Mouse (Mus musculus): ENCODE data around the gene Ccdc182.
A peak's percentile ranks its signal among the peaks of the same experiment; 100 is the strongest.

The Ccdc182 gene

DNA sequence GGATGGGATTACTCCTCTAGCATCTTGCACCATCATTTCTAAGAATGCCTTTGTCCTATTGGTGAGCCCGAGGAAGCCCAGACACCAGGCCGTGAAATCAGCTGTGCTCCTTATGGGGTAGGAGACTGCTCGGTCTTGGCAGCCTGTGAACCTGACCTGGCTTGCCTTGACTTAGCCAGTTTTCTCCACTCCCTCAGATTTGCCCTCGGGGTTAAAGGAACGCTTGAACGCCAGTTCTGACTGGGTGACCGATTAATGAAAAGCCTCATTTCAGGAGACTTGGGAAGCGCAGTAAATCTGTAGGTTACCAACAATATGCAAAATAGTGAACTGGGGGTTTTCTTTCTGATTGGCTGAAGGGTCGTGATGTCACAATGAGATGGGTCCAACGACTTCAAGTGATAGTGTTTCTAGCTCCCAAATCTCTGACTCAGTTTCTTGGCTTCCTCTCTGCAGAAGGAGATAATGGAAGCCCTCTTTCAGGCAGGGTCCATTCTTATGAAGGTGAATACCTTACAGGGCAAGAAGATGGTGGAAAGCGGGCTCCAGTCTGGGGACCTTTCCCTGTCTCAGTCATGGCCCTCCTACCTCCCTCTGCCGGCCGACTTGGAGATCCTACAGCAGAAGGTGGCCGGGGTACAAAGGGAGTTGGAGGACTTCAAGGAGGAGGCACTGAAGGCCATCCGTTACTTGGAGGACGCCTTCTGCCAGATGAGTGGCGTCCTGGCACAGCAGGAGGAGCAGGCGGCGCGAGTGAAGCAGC, at the start of gene Ccdc182:
Gene Ccdc182 (plus strand): TSS at position 428 of the 763 bp plus-strand sequence.
- peak; percentile 48 for DNase-seq

DNA sequence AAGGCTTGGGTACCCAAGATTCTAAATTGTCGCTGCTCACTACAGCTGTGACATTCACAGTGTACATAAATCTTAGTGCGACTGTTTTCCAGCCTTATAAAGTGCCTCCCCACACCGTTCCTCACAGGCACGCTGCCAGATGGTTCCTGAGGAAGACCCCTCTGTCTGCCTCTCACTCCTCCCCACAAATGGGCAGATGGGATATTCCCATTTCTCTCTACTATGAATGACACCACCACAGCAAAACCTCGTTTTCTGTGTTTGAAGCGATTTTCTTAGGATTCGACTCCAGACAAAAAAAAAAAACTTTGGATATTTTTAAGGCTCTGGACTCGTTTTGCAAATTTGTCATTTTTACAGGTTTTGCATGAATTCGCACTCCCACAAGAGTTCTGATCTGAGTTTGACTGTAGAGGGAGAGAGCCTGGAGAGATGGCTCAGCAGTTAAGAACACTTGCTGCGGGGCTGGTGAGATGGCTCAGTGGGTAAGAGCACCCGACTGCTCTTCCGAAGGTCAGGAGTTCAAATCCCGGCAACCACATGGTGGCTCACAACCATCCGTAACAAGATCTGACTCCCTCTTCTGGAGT, 48.2 kb upstream of the Ccdc182 start:
- no peak for DNase-seq

DNA sequence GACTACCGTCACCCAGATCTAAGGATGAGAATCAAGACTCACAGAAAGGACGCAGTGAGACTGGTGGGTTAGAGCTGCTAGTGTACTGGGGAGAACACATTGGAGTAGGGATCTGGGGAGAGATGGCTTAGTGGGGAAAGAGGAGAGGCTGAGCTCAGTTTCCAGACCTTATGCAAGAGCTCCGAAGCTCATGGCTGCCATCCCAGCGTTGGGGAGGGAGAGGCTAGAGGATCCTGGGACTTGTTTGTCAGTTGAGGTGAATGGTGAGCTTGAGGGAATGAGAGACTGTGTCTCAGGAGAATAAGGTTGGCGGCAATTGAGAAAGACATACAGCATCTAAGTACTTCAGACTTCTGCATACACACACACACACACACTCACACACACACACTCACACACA, 45.2 kb upstream of the Ccdc182 start:
- no peak for DNase-seq

DNA sequence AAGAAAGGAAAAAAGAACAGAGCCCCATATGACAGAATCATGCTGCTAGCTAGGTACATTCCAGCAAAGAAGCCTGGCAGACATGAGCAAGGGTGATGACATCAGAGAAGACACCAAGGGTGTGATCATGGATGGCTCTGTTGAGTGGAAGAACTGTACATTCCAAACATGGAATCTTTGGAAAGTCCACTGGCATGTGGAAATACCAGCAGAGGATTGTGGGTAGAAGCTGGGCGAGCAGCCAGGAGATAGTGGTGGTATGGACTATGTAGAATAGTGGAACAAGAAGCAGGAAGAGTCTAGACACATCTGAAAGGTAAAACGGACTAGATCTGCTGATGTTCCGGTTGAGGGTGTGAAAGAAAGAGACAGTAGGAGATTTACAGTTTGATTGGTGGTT, 43.3 kb upstream of the Ccdc182 start:
- peak; percentile 40 for DNase-seq

DNA sequence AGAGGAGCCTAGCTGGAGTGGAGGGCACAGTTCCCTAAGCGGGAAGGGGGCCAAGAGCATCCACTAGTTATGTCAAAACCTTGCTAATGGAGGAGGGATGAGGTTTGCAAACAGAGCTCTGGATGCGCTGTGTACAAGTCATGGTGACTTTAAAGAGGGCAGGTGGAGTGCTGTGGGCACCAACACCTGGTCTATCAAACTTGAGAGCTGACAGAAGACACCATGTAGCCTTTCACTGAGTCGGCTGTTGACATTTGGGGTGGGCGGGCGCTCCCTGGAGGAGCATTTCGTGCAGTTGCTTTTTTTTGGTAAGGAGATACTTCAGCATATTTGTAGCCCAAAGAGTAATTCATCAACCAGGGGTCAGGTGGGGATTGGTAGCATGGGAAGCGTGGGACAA, 42.6 kb upstream of the Ccdc182 start:
- DNase-seq = no peak

DNA sequence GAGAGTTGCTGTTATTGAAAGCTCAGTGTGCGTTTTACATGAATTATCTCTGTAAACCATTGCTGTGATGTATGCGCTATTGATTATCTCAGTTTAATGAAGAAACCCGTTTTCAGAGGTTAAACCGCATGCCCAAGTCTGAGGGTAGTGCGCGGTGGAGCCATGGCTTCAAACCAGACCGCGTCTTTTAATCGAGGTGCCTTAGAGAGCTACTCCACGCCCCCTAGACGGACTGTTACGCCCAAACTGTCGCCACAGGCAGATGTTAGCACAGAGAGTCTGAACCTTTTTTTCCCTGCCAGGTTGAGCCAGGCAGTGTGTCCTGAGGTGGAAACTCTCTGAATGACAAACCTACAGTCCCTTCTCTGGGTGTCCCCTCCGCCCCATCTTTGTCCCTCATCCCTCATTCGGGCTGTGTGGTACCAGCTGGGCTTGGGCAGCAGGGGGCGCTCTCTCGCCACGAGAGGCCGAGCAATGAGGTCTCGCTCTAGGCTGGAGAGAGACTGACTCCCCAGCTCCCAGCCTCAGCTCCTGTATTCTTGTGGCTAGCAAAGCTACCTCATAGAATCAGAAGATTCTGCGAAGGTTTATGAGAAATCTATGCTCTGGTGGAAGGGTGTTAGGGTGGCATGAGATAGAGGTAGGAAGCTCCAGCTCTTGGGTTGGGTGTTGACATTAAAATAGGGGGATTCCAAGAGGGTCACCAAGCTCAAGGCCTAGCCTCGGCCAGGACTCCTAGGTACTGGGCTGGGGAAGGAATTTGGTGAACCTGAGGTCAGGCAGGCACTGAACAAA, 41.7 kb upstream of the Ccdc182 start:
- peak; percentile 86 for DNase-seq

DNA sequence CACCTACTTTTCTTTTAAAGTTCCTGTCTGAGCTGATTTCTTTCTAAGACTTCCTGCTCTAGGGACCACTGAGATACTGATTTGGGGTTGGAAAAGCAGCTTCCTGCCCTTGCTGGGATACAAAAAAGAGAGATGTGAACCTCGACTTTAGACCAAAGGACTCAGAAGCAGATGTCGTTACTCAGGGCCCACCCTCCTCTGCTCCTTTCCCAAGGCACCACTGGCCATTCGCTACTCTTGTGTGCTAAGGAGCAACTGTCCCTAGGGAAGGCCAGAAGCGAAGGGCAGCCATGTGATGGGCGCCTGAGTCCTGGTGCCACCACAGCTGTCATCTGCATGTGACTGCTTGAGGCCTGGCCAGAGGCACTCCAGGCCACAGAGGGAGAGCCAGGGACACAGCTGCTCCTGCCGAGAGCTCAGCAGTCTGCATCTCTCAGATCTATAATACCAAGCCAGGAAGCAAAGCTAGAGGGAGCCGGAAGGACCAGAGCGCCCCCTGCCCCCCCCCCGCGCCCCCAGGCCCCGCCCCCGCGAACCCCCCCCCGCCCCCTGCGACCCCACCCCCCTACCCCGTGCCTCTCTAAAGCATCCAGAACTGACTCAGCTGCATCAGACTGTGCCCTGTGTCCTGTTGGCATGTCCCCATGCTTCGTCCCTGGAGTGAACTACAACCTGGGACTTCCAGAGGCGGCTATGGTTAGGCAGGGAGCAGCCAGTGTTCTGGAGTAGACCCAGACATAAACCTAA, 40.9 kb upstream of the Ccdc182 start:
- peak; percentile 84 for DNase-seq

DNA sequence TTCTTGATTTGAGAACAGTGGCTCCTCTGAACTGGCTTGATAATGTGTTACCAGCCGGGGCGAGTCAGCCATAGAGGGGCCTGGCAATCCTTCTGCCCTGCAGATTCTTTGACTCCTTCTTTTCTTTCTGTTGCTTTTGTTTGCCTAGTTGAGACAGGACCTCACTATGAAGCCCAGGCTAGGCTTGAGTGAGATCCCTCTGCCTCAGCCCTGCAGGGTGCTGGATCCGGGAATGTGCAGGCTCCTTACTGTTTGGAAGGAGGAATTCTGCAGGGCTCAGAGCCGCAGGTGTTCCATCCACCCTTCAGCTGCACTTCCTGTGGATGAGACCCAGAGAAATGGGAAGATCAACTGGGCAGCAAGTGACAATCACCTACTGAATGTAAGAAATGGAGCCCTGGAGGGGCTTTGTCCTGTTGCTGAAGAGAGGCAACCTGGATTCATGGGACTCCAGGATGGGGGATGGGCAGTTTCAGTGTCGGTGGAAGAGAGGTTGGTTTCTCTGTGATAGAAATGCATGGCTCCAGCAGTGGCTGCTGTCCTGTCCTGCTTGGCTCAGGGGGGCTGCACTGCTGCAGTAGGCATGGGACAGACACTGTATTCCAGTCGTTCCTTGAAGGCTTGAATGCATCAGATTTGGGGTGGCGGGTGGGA, 40.2 kb upstream of the Ccdc182 start:
- peak; percentile 64 for DNase-seq

DNA sequence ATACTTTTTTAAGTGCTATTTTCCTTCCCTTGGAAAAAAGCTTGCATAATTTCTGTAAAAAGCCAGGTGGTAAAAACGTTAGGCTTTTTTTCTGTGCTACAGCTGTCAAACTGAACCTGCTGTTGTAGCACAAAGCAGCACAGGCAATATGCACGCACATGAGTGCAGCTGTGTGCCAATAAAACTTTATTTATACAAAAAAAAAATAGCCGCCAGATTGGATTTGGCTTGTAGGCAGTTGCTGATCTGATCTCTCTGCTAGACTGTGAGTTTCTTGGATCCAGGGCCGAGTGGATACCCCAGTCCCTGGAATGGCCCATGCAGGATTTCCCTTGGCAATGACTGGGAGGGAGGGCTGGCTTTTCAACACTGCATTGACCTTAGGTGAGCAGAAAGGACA, 36.2 kb upstream of the Ccdc182 start:
- no peak for DNase-seq

DNA sequence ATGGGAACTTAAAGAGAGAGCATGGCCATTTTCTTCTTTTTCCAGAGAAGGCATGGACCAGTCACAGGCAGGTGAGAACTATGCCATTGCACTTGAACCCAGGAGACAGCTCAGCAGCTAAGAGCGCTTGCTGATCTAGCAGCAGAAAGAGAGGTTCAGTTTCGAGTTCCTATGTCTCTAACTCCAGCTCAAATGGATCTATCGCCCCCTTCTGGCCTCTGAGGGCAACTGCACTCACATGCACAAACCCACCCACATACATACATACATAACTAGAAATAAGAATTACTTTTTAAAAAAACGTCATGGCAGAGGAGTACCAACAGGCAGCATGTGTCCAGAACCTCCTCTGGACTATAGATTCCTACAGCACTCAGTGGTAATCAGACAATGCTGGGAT, 35.6 kb upstream of the Ccdc182 start:
- DNase-seq = no peak

DNA sequence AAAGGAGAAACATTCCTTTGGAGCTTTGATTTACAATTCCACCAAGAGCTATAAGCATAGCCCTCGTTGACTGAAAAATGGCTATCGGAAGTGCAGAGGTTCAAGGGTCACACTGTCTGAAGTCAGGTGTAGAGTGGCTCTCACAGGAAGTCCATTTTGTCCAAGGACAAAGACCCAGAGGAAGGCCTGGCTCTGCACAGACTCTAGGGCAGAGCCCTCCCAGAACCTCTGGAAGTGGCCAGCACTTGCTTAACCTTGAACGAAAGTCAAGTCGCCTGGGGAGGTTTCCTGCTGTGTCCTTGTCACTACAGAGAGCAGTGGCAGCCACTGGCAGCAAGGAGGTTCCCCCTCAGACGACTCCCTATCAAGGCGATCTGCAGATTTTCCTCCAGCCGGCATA, 33.4 kb upstream of the Ccdc182 start:
- DNase-seq = no peak

DNA sequence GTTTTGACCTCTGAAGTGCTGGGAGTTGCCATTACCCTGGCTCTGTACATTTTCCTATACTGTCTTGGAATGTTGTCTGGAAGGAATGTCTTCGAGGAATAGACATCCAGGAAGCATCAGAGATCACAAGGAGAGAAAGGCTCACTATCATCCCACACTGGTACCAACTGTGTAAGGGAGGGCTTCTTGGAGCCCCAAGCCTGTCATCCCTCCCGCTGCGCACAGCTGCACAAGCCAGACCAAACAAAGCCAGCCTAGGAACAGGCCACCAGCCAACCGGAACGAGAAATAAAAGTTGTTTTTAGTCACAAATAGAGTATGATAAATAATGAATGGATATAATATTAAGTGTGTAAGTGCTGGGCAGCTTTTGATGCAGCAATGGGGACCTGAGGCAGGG, 29.0 kb upstream of the Ccdc182 start:
- DNase-seq = no peak

DNA sequence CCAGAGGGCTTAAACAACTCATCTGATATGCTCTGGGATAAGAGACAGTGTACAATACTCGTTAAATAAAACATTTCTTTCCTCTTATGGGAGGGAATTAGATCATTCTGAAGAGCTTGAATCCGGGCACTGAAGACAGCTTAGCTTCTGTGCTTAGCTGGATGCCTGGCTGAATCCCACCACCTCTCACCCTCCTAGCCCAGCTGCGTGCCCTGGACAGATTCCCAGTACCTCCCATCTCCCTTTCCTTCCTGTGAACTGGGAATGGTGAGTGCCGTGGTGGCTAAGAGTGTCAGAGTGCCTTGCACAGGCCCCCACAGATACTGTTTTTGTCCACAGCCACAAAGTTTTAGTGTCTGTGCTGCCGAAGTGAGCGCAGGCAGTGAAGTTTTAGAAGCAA, 27.5 kb upstream of the Ccdc182 start:
- no peak for DNase-seq

DNA sequence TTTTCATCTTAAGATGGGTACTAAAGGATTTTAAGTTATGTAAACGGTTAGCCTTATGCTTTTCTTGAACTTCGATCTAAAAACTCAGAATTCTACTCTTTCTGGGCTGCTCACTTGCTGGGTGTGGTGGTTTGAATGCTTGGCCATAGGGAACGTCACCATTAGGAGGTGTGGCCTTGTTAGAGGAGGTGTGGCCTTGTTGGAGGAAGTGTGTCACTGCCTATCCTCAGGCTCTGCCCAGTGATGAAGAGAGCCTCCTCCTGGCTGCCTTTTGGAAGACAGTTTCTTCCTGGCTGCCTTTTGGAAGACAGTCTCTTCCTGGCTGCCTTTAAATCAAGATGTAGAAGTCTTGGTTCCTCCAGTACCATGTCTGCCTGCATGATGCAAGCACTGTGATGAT, 22.0 kb upstream of the Ccdc182 start:
- DNase-seq = no peak

DNA sequence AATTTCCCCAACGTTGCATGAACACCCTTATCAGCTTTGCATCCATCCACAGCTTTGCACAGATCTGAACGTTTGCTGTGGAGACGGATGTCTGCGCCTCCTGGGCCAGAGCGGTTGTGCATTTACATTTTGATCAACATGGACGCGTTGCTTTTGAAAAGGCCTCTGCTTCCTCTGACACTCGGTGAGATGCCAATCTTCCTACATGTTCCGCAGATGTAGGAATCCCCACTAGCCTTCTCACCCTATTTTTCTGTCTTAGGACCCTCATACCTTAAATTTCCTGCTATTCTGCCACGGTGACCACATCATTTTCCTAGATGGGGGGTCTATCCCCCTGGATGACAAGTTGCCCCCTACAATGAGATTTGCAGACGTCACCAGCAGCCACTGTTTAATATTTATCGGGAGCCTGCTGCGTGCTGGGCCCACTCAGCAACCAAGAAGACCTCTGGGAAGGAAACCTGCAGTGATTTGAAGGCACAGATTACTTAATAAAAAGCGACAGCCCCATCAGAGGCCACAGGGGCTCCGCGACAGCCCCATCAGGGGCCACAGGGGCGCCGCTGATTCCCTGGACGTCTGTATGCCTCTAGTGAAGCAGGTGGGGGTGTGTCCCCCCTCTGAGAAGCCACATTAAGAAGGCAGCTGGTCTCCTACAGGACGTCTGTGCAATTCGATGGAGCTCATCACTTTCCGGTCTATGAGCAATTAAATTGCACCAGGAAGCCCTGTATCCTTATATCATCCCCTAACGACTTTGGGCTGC, 19.6 kb upstream of the Ccdc182 start:
- DNase-seq = peak; percentile 70

DNA sequence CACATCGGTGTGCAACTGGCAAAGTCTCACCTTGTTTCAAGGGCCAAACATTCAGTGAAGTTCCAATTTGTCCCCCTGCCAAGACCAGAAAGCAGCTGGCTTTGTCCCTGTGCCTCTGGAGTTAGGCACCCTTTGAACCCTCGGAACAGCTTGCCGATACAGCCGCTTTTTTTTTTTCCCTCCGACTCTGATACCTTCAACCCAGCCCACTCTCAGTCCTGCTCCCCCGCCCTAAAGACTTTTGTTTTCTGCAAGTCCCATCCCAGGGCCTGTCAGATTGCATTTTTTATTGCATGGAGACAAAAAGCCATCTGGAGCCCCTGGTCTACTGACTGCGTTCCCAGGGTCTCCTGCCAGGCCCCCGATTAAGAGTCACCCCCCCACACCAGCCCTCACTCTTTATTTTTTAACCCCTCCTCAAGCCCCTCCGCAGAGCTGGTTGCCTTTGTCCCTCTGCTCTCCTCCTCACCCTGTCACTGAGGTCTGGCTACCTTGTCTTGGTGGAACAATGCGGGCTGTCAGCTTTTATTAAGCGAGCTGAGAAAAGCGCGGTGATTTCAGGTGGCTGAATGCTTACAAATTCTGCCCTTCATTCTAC, 18.9 kb upstream of the Ccdc182 start:
- DNase-seq = peak; percentile 70

DNA sequence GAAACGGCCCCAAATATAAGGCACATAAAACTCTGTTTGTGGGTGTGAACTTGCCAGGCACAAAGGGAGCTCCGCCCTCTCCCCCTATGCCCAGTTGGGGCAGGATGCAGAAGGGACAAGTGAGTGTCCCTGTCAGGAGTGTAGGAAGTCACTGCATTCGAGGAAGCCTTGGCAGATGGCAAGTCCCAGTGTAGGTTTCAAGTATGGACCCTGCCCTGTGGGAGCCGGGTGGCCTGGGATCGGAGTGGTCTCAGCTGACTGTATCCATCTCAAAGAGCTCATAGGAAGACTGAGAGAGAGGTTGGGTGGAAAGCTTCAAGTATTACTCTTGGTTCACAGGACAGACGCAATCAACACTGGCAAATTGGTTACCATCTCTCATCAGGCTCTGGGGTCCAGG, 17.9 kb upstream of the Ccdc182 start:
- peak; percentile 53 for DNase-seq

DNA sequence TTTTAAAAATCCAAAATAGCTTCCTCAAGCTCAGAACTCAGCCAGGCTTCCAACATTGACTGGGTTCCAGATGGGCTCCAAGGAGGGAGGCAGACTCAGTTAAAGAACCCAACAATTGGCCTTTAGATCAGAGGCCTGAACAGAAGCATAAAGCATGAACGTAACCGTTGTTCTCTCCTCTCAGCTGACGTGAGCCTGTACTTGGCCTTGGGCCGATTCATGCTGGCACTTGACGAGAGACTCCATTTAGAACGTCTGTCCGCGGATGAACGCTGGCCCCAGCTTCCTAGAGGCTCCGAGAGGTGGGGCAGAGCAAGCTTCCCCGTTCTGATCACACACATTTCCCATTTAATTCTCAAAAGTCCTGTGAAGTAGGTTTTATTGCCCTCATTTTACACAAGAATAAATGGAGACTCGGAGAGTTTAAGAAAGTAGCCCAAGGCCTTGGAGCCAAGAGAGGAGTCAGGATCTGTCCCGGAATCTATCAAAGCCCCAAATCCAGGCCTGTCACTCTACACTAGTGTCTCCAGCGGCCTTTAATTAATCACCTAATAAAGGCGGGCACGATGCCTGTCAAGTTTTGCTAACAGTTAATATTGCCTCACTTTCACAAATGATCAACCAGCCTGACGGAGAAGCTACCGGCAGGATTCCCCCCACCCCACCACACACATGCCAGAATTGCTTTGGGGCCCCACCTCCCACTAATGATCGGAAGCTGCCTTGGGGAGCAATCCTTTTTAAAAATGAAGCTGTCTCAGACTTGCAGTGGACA, 17.1 kb upstream of the Ccdc182 start:
- DNase-seq = peak; percentile 76

DNA sequence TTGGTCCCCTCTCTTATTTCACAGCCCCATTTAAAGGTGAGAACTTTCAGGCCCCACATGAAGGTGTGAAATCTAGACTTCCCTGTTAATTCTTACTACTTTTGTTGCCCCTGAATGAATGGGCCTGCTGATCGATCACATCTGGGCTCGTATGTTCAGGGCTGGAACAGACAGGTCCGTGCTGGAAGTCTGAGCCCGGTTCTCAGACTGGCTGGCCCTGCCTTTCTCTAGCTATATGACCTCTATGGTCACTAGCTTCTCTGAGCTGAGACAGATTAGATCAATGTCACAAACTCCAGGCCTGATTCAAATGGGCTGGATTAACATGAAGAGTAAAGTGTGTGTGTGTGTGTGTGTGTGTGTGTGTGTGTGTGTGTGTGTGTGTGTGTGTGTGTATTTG, 14.9 kb upstream of the Ccdc182 start:
- no peak for DNase-seq

DNA sequence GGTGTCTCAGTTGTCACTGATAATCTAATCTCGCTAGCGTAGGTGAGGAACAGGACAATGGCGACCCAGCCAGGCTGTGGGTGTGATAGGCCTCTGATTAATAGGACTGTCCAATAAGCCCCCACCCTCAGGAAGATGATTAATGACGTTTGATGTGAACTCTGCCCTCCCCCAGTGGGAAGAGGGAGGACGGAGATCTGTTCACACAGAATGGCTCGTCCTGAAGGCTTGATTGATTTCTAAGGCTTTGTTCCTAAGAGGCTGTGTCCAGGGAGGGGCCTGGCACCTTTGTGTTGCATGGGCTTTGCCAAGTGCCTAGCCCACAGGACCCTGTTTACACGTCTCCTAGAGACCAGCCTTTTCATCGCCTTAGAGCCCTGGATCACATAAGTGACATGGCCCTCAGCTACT, 13.4 kb upstream of the Ccdc182 start:
- DNase-seq = peak; percentile 44

Measured in retina, postnatal 1 day (tissue).